Mouse (Mus musculus): ENCODE measurements around the gene Gnas. TPM values are rescaled to one million over a fixed set of nuclear protein-coding genes. Genes with fewer than 3 reads are reported as not detected.
"Not testable (repeated sequence)": the region's sequence is repeated elsewhere in the genome, so short reads cannot be mapped to it uniquely, and the experiment has no call there.

Gnas gene
- polyA plus RNA-seq, 1 experiment from 2014 or later, result 2,042 TPM

GRCm38 (mm10) chr2:174343566-174343965, 59.4 kb downstream of the Gnas start:
- H3K27ac ChIP-seq, result peak overlapping the region; percentile 19; the same call in 1 of the 2 replicates
- no peak overlapping the region for H3K9ac ChIP-seq
- no peaks in the 10 kb centered on the region for H3K9me3 ChIP-seq
- 0 out of 2 replicates have a peak overlapping the region, but pooled peaks have one; percentile 2 for H3K4me2 ChIP-seq (replicated peaks)
- no peak for ATAC-seq (ENCODE audit: insufficient number of reproducible peaks, insufficient read depth, low FRiP score, low TSS enrichment)
- peaks cover 42% of the 10 kb centered on the region for H3K36me3 ChIP-seq
- H3K4me1 ChIP-seq, result peaks cover 44% of the 10 kb centered on the region
- H3K4me3 ChIP-seq, result no peak overlapping the region
- H3K27me3 ChIP-seq, result no peaks in the 10 kb centered on the region
- WGBS, result 33% methylated on average over 1 of the region's 1 CpGs

- no peak overlapping the region for H3K4me3 ChIP-seq
- peak overlapping the region; percentile 24 for H3K27ac ChIP-seq
- peak; percentile 68 for ATAC-seq (ENCODE audit: insufficient number of reproducible peaks, insufficient read depth, low FRiP score, low TSS enrichment)
- no peaks in the 10 kb centered on the region for H3K27me3 ChIP-seq
- H3K36me3 ChIP-seq, result peaks cover 42% of the 10 kb centered on the region
- no peaks in the 10 kb centered on the region for H3K9me3 ChIP-seq
- WGBS, result 23% methylated on average over 3 of the region's 3 CpGs
- H3K4me1 ChIP-seq, result peaks cover 39% of the 10 kb centered on the region
- no peak overlapping the region for H3K9ac ChIP-seq
- 0 out of 2 replicates have a peak overlapping the region, but pooled peaks have one; percentile 2 for H3K4me2 ChIP-seq (replicated peaks)
Observed at GRCm38 (mm10) chr2:174344003-174344655, 60.0 kb downstream of the Gnas start.

- 97% methylated on average over 16 of the region's 16 CpGs for WGBS
- Histone ChIP-seq H3K27ac (peak overlapping the region; percentile 24; the same call in 1 of the 2 replicates), H3K4me2 (replicated peaks) (no peak overlapping the region), H3K9me3 (no peaks in the 10 kb centered on the region), H3K9ac (no peak overlapping the region), H3K4me3 (no peak overlapping the region), H3K27me3 (no peaks in the 10 kb centered on the region), H3K4me1 (peaks cover 36% of the 10 kb centered on the region), H3K36me3 (peaks cover 42% of the 10 kb centered on the region)
- no peak for ATAC-seq (ENCODE audit: insufficient number of reproducible peaks, insufficient read depth, low FRiP score, low TSS enrichment)
Observed at GRCm38 (mm10) chr2:174344996-174345395, 60.9 kb downstream of the Gnas start.

- no peaks in the 10 kb centered on the region for H3K9me3 ChIP-seq
- ATAC-seq (ENCODE audit: insufficient number of reproducible peaks, insufficient read depth, low FRiP score, low TSS enrichment), result no peak
- no peaks in the 10 kb centered on the region for H3K27me3 ChIP-seq
- peaks cover 25% of the 10 kb centered on the region for H3K4me1 ChIP-seq
- no peak within 1 kb of the TSS for H3K4me3 ChIP-seq
- H3K36me3 ChIP-seq, result peaks cover 41% of the 10 kb centered on the region
- H3K27ac ChIP-seq, result no peak within 1 kb of the TSS
- 90% methylated on average over 5 of the region's 5 CpGs for WGBS
- no peak within 1 kb of the TSS for H3K4me2 ChIP-seq (replicated peaks)
- no peak within 1 kb of the TSS for H3K9ac ChIP-seq
Observed at GRCm38 (mm10) chr2:174346612-174346998, 62.5 kb downstream of the Gnas start, which contains the start of gene Gm20721. Gm20721 (minus strand) TSS chr2:174346712.

GRCm38 (mm10) chr2:174346999-174347668, 63.0 kb downstream of the Gnas start:
- 93% methylated on average over 2 of the region's 2 CpGs for WGBS
- ATAC-seq (ENCODE audit: insufficient number of reproducible peaks, insufficient read depth, low FRiP score, low TSS enrichment), result not testable (repeated sequence)
- H3K36me3 ChIP-seq, result peaks cover 36% of the 10 kb centered on the region

GRCm38 (mm10) chr2:174358516-174358915, 74.4 kb downstream of the Gnas start:
- Histone ChIP-seq H3K9ac (no peak overlapping the region), H3K4me2 (replicated peaks) (no peak overlapping the region), H3K9me3 (no peaks in the 10 kb centered on the region), H3K27me3 (no peaks in the 10 kb centered on the region), H3K4me3 (no peak overlapping the region), H3K4me1 (no peaks in the 10 kb centered on the region), H3K36me3 (no peaks in the 10 kb centered on the region), H3K27ac (no peak overlapping the region)
- WGBS, result 89% methylated on average over 4 of the region's 4 CpGs
- no peak for ATAC-seq (ENCODE audit: insufficient number of reproducible peaks, insufficient read depth, low FRiP score, low TSS enrichment)

More at GRCm38 (mm10) chr2:174346999-174347668, 63.0 kb downstream of the Gnas start:
- not testable (repeated sequence) for H3K27ac ChIP-seq; H3K4me3 ChIP-seq; H3K9ac ChIP-seq; H3K4me2 ChIP-seq (replicated peaks); H3K9me3 ChIP-seq; H3K27me3 ChIP-seq
- H3K4me1 ChIP-seq, result peaks cover 20% of the 10 kb centered on the region

- Histone ChIP-seq H3K9ac (no peak overlapping the region), H3K36me3 (no peaks in the 10 kb centered on the region), H3K27ac (no peak overlapping the region), H3K4me1 (no peaks in the 10 kb centered on the region), H3K4me3 (no peak overlapping the region), H3K4me2 (replicated peaks) (no peak overlapping the region), H3K27me3 (no peaks in the 10 kb centered on the region), H3K9me3 (no peaks in the 10 kb centered on the region)
- WGBS, result 82% methylated on average over 4 of the region's 4 CpGs
- ATAC-seq (ENCODE audit: insufficient number of reproducible peaks, insufficient read depth, low FRiP score, low TSS enrichment), result no peak
Observed at GRCm38 (mm10) chr2:174359656-174360055, 75.5 kb downstream of the Gnas start.

GRCm38 (mm10) chr2:174366571-174366970, 82.5 kb downstream of the Gnas start:
- Histone ChIP-seq H3K27ac (no peak overlapping the region), H3K9me3 (no peaks in the 10 kb centered on the region), H3K4me2 (replicated peaks) (no peak overlapping the region), H3K4me1 (no peaks in the 10 kb centered on the region), H3K9ac (no peak overlapping the region), H3K27me3 (no peaks in the 10 kb centered on the region), H3K4me3 (no peak overlapping the region), H3K36me3 (no peaks in the 10 kb centered on the region)
- no peak for ATAC-seq (ENCODE audit: insufficient number of reproducible peaks, insufficient read depth, low FRiP score, low TSS enrichment)
- WGBS, result 87% methylated on average over 10 of the region's 10 CpGs

- Histone ChIP-seq H3K4me2 (replicated peaks) (no peak overlapping the region), H3K27me3 (no peaks in the 10 kb centered on the region), H3K9ac (no peak overlapping the region), H3K36me3 (no peaks in the 10 kb centered on the region), H3K27ac (no peak overlapping the region), H3K4me1 (no peaks in the 10 kb centered on the region), H3K9me3 (no peaks in the 10 kb centered on the region), H3K4me3 (no peak overlapping the region)
- 76% methylated on average over 9 of the region's 9 CpGs for WGBS
- no peak for ATAC-seq (ENCODE audit: insufficient number of reproducible peaks, insufficient read depth, low FRiP score, low TSS enrichment)
Observed at GRCm38 (mm10) chr2:174381021-174381420, 96.9 kb downstream of the Gnas start.

- Histone ChIP-seq H3K9me3 (peaks cover 7% of the 10 kb centered on the region; the same call in 1 of the 2 replicates), H3K4me1 (no peaks in the 10 kb centered on the region), H3K36me3 (no peaks in the 10 kb centered on the region), H3K4me3 (no peak overlapping the region), H3K9ac (no peak overlapping the region), H3K27me3 (no peaks in the 10 kb centered on the region), H3K27ac (no peak overlapping the region), H3K4me2 (replicated peaks) (no peak overlapping the region)
- ATAC-seq (ENCODE audit: insufficient number of reproducible peaks, insufficient read depth, low FRiP score, low TSS enrichment), result no peak
- WGBS, result 88% methylated on average over 3 of the region's 3 CpGs
Observed at GRCm38 (mm10) chr2:174391936-174392335, 107.8 kb downstream of the Gnas start.

GRCm38 (mm10) chr2:174392554-174392953, 108.4 kb downstream of the Gnas start:
- Histone ChIP-seq H3K36me3 (no peaks in the 10 kb centered on the region), H3K27ac (no peak overlapping the region), H3K4me3 (no peak overlapping the region), H3K9ac (no peak overlapping the region), H3K4me1 (no peaks in the 10 kb centered on the region), H3K9me3 (peaks cover 7% of the 10 kb centered on the region; the same call in 1 of the 2 replicates), H3K4me2 (replicated peaks) (no peak overlapping the region), H3K27me3 (no peaks in the 10 kb centered on the region)
- no peak for ATAC-seq (ENCODE audit: insufficient number of reproducible peaks, insufficient read depth, low FRiP score, low TSS enrichment)
- WGBS, result 44% methylated on average over 9 of the region's 9 CpGs

- H3K4me1 ChIP-seq, result no peaks in the 10 kb centered on the region
- 84% methylated on average over 5 of the region's 5 CpGs for WGBS
- H3K36me3 ChIP-seq, result no peaks in the 10 kb centered on the region
- peaks cover 7% of the 10 kb centered on the region; the same call in 1 of the 2 replicates for H3K9me3 ChIP-seq
- ATAC-seq (ENCODE audit: insufficient number of reproducible peaks, insufficient read depth, low FRiP score, low TSS enrichment), result no peak
- H3K27me3 ChIP-seq, result no peaks in the 10 kb centered on the region
- no peak overlapping the region for H3K4me2 ChIP-seq (replicated peaks)
- no peak overlapping the region for H3K27ac ChIP-seq
- no peak overlapping the region for H3K4me3 ChIP-seq
- no peak overlapping the region for H3K9ac ChIP-seq
Observed at GRCm38 (mm10) chr2:174393383-174393782, 109.3 kb downstream of the Gnas start.
